Mouse (Mus musculus): ENCODE results near the gene Mapk6.

The Mapk6 gene

GRCm38 (mm10) chr9:75322099-75322885 is 87.5 kb downstream of the Mapk6 start:
- in situ Hi-C loops (cut with MboI, MseI), result no loop called here

GRCm38 (mm10) chr9:75319365-75319764 is 90.4 kb downstream of the Mapk6 start:
- in situ Hi-C loops (cut with MboI, MseI), result no loop called here
